Mouse (Mus musculus) spleen, postnatal 14 days (tissue): ENCODE data around the gene B3galt1.

Source experiments
- DNase-seq, 2 experiments: peaks; one replicate each; pipeline ENCODE4 v3.0.0; 2021 to 2022; ENCODE audit warnings: low spot score in 2 of 2

The B3galt1 gene

DNA sequence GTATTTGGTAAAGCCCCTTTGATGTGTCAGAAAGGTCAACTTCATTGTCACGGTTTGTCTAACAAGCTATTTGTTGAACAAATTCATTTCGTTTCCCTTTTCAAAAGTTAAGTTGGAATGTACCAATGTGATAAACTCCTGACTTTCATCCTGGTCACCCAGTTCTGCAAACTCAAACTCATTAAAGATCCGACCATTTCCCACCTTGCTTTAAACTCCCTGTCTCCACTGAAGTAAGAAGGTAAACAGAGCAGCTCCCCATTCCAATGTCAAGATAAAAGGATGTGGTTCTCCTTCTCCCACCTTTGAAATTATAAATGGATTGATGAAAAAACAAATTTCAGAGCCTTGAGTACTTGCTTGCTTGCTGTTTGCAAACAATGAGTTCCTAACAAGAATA lies 487.6 kb downstream of the B3galt1 start:
- no peak for DNase-seq

DNA sequence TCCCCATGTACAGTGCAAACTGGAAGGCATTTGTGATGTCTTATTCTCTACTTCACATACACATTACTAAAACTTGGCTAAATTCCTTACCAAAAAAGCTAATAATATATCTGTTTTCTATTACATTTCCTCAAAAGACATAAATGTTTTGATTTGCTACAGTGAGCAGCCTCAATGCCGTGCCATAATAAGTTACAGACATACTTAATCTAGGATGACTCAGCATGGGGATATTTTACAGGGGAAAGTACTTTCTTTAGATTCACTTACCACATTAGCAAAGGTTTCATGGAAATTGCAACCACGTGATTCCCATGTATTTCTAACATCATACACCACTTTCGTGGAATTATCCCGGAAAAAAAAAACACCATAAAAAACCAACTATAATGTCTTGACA lies 495.7 kb downstream of the B3galt1 start:
- DNase-seq, result no peak

DNA sequence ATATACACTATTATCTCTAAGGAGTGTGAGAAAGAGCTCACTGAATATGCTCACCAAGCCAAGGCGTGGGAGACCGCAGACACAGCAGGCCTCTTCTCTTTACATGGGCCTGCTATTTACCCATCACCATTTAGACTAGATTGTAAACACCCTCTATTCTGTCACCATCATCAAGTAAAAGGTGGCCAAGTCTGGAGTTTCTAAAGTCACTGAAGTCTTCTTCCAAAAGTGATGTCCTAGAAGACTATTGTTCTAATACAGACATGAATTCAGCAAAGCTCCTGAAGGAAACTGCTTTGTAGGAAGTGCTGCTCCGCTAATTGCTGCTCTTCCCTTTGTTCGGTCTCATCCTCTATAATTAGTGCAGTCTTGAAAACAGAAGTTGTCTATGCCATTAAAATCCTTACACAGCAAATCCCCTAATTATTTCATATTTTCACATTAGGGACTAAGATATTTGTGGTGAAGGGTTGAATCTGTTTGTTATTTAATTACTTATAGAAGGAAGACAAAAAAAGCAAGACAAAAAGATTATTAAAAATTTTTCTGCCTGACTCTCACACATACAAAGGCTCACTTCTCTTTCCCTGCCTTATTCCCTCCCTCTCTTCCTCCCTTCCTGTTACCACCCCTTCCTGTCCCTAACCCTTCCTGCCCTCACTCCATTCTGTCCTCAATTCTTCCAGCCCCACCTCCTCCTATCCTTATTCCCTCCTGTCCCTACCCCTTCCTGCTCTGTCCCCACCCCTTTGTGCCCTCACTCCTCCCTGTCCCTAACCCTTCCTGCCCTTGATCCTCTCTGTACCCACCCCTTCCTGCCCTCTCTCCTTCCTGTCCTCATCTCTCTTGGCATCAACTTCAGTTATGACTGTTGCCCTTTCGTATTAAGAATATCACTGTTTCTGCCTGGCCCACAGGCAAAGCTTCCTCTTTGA lies 514.0 kb downstream of the B3galt1 start:
- DNase-seq, result no peak

DNA sequence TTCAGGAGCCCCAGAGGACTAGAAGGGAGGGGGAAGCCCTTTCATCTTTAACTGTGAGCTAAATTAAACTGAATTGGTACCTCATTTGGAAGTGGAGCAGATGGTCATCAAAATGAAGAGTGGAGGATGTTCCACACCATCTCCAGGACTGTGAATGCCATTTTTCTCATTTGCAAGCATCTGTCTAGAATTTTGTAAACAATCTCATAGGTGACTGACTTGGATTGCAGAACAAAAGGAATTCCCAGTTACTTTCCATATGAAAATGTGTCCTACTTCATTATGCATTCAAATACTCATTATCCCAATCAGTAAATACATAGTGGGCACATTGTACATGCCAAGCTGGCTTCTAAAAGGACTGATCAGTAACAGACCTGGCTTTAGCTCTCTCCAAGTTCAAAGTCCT lies 515.2 kb downstream of the B3galt1 start:
- DNase-seq, result no peak

DNA sequence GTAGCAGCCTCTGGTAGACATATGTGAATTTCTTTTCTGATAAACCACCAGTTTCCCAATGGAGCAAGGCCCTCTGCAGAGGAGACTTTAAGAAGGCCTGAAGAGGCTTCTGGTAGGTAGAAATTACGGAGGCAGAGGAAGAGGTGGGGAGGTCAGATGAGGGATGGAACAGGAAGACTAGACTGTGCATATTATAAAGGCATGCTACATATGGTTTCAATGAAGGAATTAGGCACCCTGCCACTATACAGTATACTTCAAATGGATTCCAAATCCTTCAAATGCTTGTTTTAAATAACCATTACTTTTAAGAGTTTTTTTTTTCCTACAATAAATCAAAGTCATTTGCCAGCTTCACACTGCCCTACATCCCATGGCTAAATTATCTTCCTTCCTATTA lies 518.8 kb downstream of the B3galt1 start:
- no peak for DNase-seq

DNA sequence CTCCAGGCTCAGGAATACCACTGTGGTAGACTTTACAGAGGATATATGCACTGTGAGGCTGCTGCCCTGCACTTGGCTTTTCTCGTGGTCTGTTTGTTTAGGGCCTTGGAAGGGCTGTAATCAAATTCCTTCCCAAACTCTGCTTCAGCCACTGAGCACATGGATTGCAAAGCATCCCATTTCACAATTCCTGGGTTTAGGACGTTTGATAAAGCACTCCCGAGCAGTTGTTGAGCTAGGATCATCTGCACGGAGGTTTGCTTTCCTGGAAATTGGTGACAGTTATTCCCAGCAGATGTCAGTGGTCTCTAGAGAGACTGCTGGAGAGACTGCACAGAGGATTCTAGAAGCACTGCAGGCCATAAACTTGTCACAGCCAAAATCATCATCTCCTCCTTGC lies 520.4 kb downstream of the B3galt1 start:
- DNase-seq, result no peak

DNA sequence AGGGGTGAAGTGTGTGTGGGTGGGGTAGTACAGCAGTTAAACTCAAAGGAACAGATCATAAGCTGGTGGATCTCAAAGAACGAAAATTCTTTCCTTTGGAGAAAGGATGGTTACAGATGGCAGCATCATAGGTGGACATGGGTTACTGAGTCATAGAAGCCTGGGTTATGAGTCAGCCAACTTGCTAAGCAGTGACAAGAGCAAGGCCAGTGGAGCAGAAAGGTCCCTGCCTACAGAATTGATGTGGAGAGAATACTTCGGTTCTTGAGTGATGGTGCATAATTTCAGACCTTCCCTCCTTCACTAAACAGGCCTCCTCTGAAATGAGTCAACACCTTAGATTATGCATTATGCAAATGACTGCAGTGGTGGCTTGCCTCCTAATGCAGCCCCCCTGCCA lies 525.9 kb downstream of the B3galt1 start:
- no peak for DNase-seq

DNA sequence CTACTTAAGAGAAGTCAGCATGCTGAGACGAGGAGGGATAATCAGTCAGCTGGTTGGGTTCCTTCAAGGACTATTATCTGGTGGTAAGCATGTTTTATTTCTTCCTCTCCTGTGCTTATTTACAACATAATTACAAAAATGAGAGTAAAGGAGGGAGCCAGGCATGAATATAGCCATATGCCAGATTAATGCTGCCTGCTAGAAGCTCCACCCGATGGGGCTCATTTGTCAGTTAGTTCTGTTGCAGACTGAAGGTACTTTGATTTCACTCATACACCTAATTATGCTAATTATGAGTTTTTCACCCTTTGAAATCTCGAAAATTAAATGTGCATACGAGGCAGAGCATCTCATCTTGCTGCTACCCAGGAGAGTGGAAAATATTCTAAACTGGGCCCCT lies 539.0 kb downstream of the B3galt1 start:
- DNase-seq, result no peak

DNA sequence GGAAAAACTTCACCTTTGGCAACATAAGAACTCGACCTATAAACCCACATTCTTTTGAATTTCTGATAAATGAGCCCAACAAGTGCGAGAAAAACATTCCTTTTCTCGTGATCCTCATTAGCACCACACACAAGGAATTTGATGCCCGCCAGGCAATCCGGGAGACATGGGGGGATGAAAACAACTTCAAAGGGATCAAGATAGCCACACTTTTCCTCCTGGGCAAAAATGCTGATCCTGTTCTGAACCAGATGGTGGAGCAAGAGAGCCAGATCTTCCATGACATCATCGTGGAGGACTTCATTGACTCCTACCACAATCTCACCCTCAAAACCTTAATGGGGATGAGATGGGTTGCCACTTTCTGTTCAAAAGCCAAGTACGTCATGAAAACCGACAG lies 552.4 kb downstream of the B3galt1 start:
- DNase-seq, result no peak

DNA sequence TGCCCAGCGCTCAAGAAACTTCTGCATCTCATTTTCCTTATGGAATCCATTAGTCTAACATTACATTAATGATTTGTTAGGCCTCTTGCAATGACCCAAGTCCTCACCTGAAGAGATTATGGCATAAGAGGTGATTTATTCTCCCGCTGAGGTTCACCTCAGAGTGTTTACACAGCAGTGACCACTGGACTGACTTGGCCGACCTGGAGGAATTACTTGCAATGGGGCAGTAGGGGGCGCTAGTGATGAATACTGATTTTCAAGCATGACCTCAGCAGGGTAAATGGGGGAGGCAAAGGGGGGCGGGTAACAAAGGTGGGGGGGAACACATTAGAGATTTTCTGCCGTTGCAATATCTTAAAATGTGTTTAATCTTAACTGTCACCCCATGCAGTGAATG lies 559.1 kb downstream of the B3galt1 start:
- no peak for DNase-seq

DNA sequence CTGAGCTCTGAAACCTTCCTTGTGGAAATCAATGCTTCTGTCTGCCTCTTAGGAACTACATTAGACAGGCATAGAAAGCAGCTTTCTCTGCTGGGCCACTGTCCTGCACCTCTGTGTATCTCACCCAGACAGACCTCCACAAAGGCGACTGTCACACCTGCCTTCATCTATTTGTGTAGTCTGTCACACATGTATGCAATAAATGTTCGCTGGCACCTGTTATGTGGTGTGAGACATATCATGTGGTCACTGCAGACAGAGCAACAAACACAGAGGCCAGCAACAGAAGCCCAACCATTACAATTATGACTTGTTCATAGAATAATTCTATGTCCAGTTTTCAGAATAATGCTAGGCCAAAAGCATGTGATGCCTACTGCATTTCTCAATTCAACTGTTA lies 575.4 kb downstream of the B3galt1 start:
- no peak for DNase-seq

DNA sequence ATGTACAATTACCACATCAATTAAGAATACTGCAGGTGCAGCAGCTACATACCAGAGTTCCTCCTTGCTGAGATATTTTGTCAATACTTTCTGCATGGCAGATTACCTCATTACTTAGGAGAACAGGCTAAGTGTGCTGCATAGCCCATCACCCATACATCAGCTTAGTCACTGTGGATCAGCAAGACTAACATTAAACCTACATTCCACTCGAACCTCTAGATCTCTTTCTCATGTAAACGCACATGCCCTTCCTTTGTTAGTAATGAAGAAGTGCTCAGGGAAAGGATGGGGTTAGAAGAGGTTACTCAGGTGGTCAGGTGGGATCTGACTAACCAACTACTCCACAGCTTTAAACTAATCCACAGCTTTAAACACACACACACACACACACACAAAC lies 577.6 kb downstream of the B3galt1 start:
- no peak for DNase-seq

DNA sequence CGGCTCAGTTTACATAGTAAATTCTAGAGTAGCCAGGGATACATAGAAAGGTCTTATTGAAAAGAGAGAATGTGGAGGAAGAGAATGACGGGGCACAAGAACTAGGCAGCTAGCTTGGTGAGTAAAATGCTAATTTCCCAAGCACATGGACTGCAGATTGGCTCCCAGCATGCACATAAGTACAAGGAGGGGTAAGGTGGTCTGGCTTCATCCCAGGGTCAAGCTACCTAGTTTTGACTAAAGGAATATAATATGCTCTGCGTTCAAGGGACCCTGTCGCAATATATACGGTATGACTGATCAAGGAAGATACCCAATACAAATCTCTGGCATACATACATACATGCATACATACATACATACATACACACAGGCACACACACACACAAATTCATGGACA lies 594.1 kb downstream of the B3galt1 start:
- no peak for DNase-seq

DNA sequence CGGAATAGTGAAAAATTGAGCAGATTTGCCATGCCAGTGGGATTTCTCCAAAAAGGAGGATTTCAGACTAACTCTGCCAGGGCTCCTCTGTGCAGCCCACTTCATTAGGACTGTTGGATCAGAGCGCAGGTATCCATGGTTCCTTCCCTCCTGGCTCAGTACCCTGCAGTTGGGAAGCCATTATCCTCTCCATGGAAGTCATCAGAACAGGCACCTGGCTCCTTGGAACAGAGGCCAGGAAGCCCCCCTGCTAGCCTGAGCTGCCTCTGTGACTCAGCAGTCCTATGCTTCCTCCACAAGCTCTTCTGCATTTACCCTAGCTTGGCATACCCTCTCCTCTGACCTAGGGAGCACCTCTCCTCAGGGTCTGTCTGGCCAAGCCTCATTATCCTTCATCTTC lies 594.9 kb downstream of the B3galt1 start:
- no peak for DNase-seq

DNA sequence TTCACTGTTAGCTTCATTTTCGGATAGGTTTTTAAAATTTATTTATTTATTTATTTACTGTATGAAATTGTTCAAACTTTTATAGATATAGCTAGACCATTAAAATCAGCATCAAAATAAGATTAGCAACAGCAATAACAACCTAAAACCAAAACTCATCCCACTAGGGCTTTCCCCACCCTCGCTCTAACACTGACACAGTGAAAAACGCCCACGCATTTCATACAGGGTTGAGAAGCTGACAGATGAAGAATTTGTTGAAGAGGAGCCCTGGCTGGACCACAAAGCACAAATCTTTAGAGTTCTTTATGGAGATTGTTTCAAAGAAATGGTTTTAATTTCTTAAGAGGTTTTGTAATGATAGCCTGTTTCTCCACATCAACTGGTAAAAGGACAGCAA lies 596.3 kb downstream of the B3galt1 start:
- no peak for DNase-seq

DNA sequence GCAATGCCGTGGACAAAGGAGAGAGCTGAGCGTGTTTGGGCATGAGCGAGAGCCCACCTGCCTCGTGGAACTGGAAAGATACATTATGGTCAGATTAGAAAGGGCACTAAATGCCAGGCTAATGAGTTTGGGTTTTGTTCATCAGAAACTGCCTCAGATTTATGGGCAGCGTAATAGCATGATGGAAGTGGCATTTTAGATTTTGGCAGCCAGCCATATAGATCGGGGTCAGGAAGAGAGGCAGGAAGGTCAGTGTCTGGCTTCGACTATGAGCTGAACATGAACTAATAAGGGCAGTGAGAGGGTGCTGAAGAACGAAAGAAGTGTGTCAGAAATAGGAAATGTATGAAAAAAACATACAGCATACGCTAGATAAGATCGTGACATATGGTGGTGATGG lies 605.6 kb downstream of the B3galt1 start:
- DNase-seq, result no peak
